Mouse (Mus musculus) stomach, postnatal 0 days (tissue): Measurements from ENCODE around the gene Zfp619.

ENCODE experiments used
- CTCF ChIP-seq: IDR thresholded peaks from 2 replicates; pipeline ENCODE4 v1.5.1; 2016; ENCODE audit warnings: antibody characterized with exemption, low read depth, mild to moderate bottlenecking, moderate library complexity
- EP300 ChIP-seq: optimal IDR thresholded peaks from 2 replicates; pipeline ENCODE3; 2016; ENCODE audit warnings: antibody characterized with exemption

- TF ChIP-seq CTCF (peak; percentile 83), EP300 (no peak)
Observed at GRCm38 (mm10) chr7:39517616-39518177, at the start of gene Zfp619.
